Mouse (Mus musculus): ENCODE data around the gene Tmprss6.

Tmprss6 gene

GRCm38 (mm10) chr15:78468379-78468937 is at the start of gene Tmprss6:
Gene Tmprss6 (minus strand): TSS chr15:78468634.
- in situ Hi-C loops (cut with MboI; ENCODE audit: low sequenced_read_pairs), result no loop called here

DNA sequence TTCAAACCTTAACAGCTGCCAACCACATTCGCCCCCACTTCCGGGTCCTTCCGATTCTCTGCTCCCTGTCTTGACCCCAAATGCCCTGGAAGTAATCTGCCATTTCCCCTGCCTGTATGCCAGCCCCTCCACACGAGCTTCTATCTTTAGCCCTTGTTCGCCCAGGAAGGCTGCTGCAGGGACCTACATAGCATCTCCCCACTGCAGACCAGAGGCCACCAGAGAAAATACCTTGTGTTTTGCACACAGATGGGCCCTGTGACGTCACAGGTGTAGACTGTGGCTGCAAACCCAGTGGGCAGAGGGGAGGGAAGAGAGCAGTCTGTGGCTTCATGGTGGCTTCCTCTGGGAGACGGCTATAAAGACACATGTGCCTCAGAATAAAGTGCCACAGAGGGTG is 49.8 kb upstream of the Tmprss6 start:
- in situ Hi-C loops (cut with MboI; ENCODE audit: low sequenced_read_pairs), result no loop called here

DNA sequence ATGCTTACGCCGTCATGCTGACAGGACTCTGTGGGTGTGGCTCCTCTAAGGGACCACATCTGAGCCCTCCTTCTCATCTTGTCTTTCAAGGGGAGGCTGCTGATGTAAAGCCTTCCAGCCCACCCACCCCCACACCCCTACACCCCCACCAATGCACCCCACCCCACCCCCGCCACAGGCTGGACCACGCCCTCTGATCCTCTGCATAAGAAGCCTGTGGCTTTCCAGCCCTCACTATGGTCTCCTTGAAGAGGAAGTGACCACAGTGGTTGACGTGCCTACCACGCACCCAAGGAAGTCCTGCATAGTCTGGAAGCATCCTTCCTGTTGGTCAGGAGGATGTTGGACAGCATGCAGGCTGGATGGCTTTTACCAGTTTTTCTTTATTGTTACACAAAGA is 47.3 kb upstream of the Tmprss6 start:
- in situ Hi-C loops (cut with MboI; ENCODE audit: low sequenced_read_pairs), result no loop called here

DNA sequence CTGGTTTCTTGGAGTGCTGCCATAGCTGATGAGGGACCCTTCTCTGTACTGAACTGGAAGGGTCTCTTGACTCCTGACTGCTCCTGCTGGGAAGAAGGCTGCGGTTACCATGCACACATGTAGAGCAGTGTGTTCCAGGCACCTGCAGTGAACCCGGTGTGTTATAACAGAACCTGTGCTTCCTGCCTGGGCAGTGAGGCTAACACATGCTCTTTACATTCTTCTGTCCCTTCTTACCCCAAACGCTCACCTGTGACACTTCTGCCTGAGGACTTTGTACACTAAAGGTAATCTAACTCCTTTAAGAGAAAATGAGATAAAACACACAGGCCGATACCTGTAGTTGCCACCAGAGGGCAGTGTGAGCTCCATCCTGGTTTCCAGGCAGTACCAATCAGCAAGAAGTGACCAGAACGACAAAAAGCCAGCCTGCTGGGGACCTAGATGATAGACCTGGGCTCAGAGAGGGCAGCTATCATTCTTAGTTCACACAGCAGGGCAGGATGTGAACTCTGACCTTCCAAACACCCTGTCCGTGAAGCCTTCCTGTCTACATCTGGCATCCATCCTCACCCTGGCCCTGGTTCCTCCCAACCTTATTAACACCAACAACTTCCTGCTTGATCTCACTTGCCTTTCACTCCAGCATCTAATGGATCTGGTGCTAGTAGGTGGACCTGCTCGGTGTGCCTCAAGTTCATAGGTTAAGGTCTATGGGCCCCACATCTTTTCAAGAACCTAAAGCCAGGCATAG is 46.1 kb upstream of the Tmprss6 start:
- in situ Hi-C loops (cut with MboI; ENCODE audit: low sequenced_read_pairs), result no loop called here

GRCm38 (mm10) chr15:78513019-78513418 is 44.6 kb upstream of the Tmprss6 start:
- in situ Hi-C loops (cut with MboI; ENCODE audit: low sequenced_read_pairs), result no loop called here

DNA sequence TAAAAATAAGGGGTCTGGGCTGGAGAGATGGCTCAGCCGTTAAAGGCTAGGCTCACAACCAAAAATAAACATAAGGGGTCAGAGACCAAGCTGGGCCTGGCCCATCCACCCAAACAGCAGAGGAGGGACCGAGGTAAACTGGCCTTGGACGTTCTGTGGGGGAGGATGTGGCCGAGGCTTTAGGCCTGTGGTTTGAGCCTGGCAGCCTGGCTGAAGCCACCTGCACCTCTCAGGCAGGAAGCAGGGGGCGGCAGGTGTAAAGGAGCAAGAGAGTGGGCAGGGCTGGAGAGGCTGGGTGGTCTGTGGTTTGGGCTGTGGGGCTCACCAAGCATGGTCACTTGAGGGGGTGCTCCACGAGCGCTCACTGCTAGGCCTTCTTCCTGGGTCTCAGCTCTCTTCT is 43.5 kb upstream of the Tmprss6 start:
- in situ Hi-C loops (cut with MboI; ENCODE audit: low sequenced_read_pairs), result no loop called here

GRCm38 (mm10) chr15:78510736-78511135 is 42.3 kb upstream of the Tmprss6 start:
- in situ Hi-C loops (cut with MboI; ENCODE audit: low sequenced_read_pairs), result no loop called here

DNA sequence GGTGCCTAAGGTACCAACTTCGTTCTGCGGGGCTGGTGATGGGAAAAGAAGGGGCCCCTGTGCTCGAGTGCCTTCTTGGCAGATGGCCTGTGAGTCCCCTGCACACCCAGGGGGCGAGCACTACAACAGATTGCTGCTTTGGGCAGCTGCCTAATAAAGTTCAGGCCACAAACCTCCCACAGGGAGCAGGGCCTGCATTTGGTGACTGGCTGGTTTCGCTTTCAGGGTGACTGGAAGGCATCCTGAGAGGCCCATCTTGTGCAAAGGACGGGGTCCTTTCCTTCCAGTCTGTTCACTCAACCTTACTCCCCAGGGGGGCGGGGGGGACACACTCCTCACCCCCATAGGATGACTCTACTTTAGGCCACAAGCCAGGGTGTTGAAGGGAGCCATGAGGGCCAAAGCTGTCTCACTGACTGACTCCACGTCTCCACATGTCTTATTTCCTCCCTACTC is 41.7 kb upstream of the Tmprss6 start:
- in situ Hi-C loops (cut with MboI; ENCODE audit: low sequenced_read_pairs), result no loop called here

DNA sequence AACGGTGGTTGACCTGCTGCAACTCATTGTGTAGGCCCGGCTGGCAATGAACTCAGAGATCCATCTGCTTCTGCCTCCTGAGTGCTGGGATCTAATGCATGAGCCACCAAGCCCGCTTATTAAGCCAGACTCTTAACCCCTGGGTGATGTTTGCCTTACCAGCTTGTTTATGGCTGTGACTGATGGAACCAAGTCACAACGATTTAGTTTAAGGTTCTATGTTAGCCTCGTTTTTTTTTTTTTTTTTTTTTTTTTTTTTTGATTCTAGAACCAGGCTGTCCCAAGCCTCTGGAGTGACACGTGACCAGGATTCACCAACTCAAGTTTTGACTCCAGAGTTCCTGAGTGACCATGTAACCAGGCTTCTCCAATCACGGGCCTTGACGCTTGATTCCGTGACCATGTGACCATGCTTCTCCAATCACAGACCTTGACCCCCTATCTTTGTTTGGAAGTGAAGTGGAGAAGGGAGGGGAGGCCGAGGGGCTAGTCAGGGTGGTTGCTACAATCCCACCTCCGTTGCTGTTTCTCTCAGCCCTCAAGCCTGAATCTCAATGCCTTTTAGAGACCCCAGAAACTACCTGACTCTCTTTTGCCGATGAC is 41.0 kb upstream of the Tmprss6 start:
- in situ Hi-C loops (cut with MboI; ENCODE audit: low sequenced_read_pairs), result no loop called here

- in situ Hi-C loops (cut with MboI; ENCODE audit: low sequenced_read_pairs), result no loop called here
Measured at GRCm38 (mm10) chr15:78508443-78508842, 40.0 kb upstream of the Tmprss6 start.

GRCm38 (mm10) chr15:78505541-78505940 is 37.1 kb upstream of the Tmprss6 start:
- in situ Hi-C loops (cut with MboI; ENCODE audit: low sequenced_read_pairs), result no loop called here

DNA sequence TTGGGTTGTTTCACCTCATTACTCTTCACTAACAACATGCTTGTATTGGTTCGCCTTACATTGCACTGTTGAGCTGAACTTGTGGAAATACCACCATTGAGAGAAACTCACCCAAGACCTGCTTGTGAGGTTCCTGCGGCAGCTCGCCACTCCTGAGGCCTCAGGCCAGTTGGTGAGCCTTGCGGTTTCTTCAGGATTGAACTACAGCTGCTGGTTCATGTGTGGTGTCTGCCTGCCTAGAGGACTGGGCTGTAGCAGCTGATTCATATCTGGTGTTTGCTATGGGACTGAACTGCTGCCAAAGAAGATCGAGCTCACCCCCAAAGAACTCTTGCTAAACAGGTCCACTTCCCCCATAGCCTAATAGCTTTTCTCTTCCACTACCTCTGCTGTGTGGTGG is 36.4 kb upstream of the Tmprss6 start:
- in situ Hi-C loops (cut with MboI; ENCODE audit: low sequenced_read_pairs), result no loop called here

- in situ Hi-C loops (cut with MboI; ENCODE audit: low sequenced_read_pairs), result no loop called here
Measured at GRCm38 (mm10) chr15:78504013-78504412, 35.6 kb upstream of the Tmprss6 start.

- in situ Hi-C loops (cut with MboI; ENCODE audit: low sequenced_read_pairs), result no loop called here
Measured at GRCm38 (mm10) chr15:78502437-78503132, 34.2 kb upstream of the Tmprss6 start.

- in situ Hi-C loops (cut with MboI; ENCODE audit: low sequenced_read_pairs), result no loop called here
Measured at GRCm38 (mm10) chr15:78494968-78495406, 26.6 kb upstream of the Tmprss6 start, which contains the start of gene Il2rb. Gene Il2rb (minus strand): TSS chr15:78495271.

GRCm38 (mm10) chr15:78493401-78494010 is 25.1 kb upstream of the Tmprss6 start:
- in situ Hi-C loops (cut with MboI; ENCODE audit: low sequenced_read_pairs), result no loop called here

DNA sequence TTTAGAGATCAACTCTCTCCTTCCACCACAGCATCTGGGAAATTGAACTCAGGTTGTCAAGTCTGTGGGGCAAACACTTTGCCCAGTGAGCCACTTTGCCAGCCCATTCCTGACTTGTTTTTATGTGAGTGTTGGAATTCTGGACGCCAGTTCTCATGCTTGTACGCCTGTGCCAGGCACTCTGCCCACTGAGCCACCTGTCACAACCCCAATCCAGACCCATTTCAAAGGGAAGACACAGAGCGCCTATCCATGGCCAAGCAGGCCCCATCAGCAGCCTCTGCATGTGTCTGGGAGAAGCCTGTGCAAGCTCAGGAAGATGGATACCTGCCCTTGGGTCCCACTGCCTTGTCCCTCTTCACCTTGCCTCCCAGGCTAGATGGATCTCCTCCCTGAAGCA is 22.9 kb upstream of the Tmprss6 start:
- in situ Hi-C loops (cut with MboI; ENCODE audit: low sequenced_read_pairs), result no loop called here

DNA sequence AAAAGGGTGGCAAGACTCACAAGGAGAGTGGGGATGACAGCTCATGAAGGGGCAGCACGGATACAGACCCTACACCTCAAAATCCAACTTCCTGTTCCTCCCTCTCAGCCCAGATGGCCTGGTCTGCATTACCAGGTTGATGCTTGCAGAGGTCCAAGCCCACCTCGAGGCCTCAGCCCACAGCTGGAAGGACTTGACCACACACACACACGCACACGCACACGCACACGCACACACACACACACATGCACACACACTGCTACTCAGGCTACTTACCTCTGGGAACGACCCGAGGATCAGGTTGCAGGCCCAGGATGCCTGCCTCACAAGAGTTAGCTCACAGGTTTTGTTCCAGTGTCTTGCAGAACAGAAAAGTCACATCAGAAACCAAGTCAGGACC is 21.5 kb upstream of the Tmprss6 start:
- in situ Hi-C loops (cut with MboI; ENCODE audit: low sequenced_read_pairs), result no loop called here

DNA sequence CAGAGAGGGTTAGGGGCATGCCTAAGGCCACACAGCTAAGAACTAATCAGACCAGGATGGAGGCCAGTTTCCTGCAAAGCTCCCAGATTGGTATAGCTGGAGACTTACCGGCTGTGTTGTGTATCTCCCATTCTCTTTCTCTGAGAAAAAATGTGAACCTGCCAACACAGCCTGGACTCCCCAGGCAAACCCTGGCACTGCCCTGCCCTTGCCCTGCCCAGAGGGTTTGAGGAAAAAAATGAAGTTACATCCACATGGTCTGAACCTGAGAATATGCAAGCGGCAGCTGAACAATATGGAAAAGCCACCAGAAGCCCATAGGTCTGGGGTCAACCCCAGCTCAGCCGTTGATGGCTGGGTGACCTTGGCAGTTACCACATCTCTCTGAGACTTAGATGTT is 20.8 kb upstream of the Tmprss6 start:
- in situ Hi-C loops (cut with MboI; ENCODE audit: low sequenced_read_pairs), result no loop called here

GRCm38 (mm10) chr15:78487066-78487465 is 18.6 kb upstream of the Tmprss6 start:
- in situ Hi-C loops (cut with MboI; ENCODE audit: low sequenced_read_pairs), result no loop called here

DNA sequence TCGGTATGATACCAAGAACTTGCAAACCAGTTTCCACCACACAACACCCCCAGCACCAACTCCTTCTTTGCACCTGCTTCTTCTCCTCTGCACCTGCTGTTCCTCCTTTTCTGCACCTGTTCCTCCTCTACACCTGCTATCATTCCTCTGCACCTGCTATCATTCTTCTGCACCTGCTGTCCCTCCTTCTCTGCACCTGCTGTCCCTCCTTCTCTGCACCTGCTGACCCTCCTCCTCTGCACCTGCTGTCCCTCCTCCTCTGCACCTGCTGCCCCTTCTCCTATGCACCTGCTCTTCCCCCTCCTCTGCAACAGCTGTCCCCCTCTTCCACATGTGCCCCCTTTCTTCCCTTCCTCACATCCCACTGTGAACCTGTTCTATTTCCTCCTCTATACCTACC is 18.1 kb upstream of the Tmprss6 start:
- in situ Hi-C loops (cut with MboI; ENCODE audit: low sequenced_read_pairs), result no loop called here
